Mouse (Mus musculus) forebrain, embryonic 11.5 days (tissue): ENCODE data around the gene Scrn2. TPM values are rescaled to one million over a fixed set of nuclear protein-coding genes. Genes with fewer than 3 reads are reported as not detected.

Source experiments
- ATAC-seq: fragments of 200-750 bp; cut with Nextera tagmentation; replicated peaks from 2 replicates; pipeline ENCODE4 v1.8.0; 2017; ENCODE audit warnings: moderate TSS enrichment; ENCODE audit not compliant: low FRiP score
- DNase-seq: peaks from one replicate; pipeline ENCODE4 v3.0.0-alpha.2; 2017; ENCODE audit warnings: low spot score
- H3K27ac ChIP-seq: fragments of 300-500 bp; sonication (generic); 2 replicates; pipeline ENCODE4 v1.5.1; 2014; ENCODE audit warnings: low read depth, low read length
- H3K27me3 ChIP-seq: fragments of 300-500 bp; sonication (generic); 2 replicates; pipeline ENCODE4 v1.6.1; 2014; ENCODE audit warnings: mild to moderate bottlenecking, low read length, mixed read lengths; ENCODE audit not compliant: control insufficient read depth, insufficient read depth
- H3K36me3 ChIP-seq: fragments of 300-500 bp; sonication (generic); 2 replicates; pipeline ENCODE4 v1.6.1; 2014; ENCODE audit warnings: mild to moderate bottlenecking, low read length, moderate library complexity, mixed read lengths; ENCODE audit not compliant: control insufficient read depth, insufficient read depth
- H3K4me1 ChIP-seq: fragments of 300-500 bp; sonication (generic); replicated peaks from 2 replicates; pipeline ENCODE4 v1.6.1; 2014; ENCODE audit warnings: low read length, mixed read lengths; ENCODE audit not compliant: control insufficient read depth, insufficient read depth
- H3K4me2 ChIP-seq: fragments of 300-500 bp; sonication (generic); 2 replicates; pipeline ENCODE4 v1.6.1; 2014; ENCODE audit warnings: low read depth, mild to moderate bottlenecking, low read length, moderate library complexity, mixed read lengths; ENCODE audit not compliant: severe bottlenecking
- H3K4me3 ChIP-seq: fragments of 300-500 bp; sonication (generic); 2 replicates; pipeline ENCODE4 v1.5.1; 2014; ENCODE audit warnings: low read depth, low read length
- H3K9ac ChIP-seq: fragments of 300-500 bp; sonication (generic); 2 replicates; pipeline ENCODE4 v1.6.1; 2014; ENCODE audit warnings: low read length
- H3K9me3 ChIP-seq: fragments of 300-500 bp; sonication (generic); 2 replicates; pipeline ENCODE4 v1.6.1; 2016; ENCODE audit warnings: low read length, mixed read lengths; ENCODE audit not compliant: control insufficient read depth
- WGBS: fragments of 180-500 bp; shearing (Covaris S2); extraction: QIAGEN DNeasy Blood & Tissue Kit; methylation state at CpG from one replicate; pipeline ENCODE4 v1.1.7; 2014; 5-methylcytosine and 5-hydroxymethylcytosine counted together
- polyA plus RNA-seq: library from polyadenylated mRNA; unstranded; fragments of >200 nt; fragmentation: Nextera tagmentation; extraction: Ambion mirVana; gene quantifications from 2 replicates; pipeline ENCODE4 v1.2.1, GENCODE M21; 2014

Gene Scrn2
- polyA plus RNA-seq, result 31.2 and 31.6 TPM in 2 replicates

GRCm38 (mm10) chr11:97029686-97030417 lies at the start of gene Scrn2:
TSS of gene Scrn2 (plus strand) at chr11:97029938.
- DNase-seq (peak; percentile 95), ATAC-seq (peak; percentile 49; the same call in 1 of the 2 replicates)
- Histone ChIP-seq H3K4me3 (peak within 1 kb of the TSS; percentile 62), H3K27ac (peak within 1 kb of the TSS; percentile 50; the same call in 1 of the 2 replicates), H3K27me3 (peaks cover 6% of the 10 kb centered on the region; the same call in 1 of the 2 replicates), H3K4me2 (peak within 1 kb of the TSS; percentile 84), H3K4me1 (peaks cover 12% of the 10 kb centered on the region), H3K36me3 (no peaks in the 10 kb centered on the region; the same call in 1 of the 2 replicates), H3K9me3 (no peaks in the 10 kb centered on the region), H3K9ac (peak within 1 kb of the TSS; percentile 88)
- WGBS, result 2% methylated on average over 25 of the region's 25 CpGs

- ATAC-seq, result no peak
Measured at GRCm38 (mm10) chr11:96980021-96980420, 49.7 kb upstream of the Scrn2 start.

GRCm38 (mm10) chr11:96981461-96981860 lies 48.3 kb upstream of the Scrn2 start:
- H3K4me3 ChIP-seq, result no peak overlapping the region
- ATAC-seq (no peak), DNase-seq (no peak)
- no peaks in the 10 kb centered on the region for H3K9me3 ChIP-seq
- 76% methylated on average over 15 of the region's 15 CpGs for WGBS
- H3K36me3 ChIP-seq, result no peaks in the 10 kb centered on the region
- peaks cover 5% of the 10 kb centered on the region; the same call in 1 of the 2 replicates for H3K4me1 ChIP-seq
- H3K4me2 ChIP-seq, result no peak overlapping the region
- no peak overlapping the region for H3K27ac ChIP-seq
- peaks cover 4% of the 10 kb centered on the region; the same call in 1 of the 2 replicates for H3K27me3 ChIP-seq
- H3K9ac ChIP-seq, result no peak overlapping the region

More at GRCm38 (mm10) chr11:96980021-96980420, 49.7 kb upstream of the Scrn2 start:
- H3K9ac ChIP-seq, result no peak overlapping the region
- peaks cover 10% of the 10 kb centered on the region for H3K4me1 ChIP-seq
- H3K9me3 ChIP-seq, result no peaks in the 10 kb centered on the region
- H3K4me2 ChIP-seq, result no peak overlapping the region
- H3K27me3 ChIP-seq, result 0 out of 2 replicates have a peak, but pooled peaks cover under 1% of the 10 kb centered on the region
- DNase-seq, result no peak
- H3K27ac ChIP-seq, result no peak overlapping the region
- H3K4me3 ChIP-seq, result no peak overlapping the region
- H3K36me3 ChIP-seq, result no peaks in the 10 kb centered on the region
- 79% methylated on average over 5 of the region's 5 CpGs for WGBS

- 6% methylated on average over 7 of the region's 7 CpGs for WGBS
- H3K36me3 ChIP-seq, result no peaks in the 10 kb centered on the region
- H3K27ac ChIP-seq, result no peak overlapping the region
- H3K27me3 ChIP-seq, result peaks cover 4% of the 10 kb centered on the region; the same call in 1 of the 2 replicates
- peaks cover 3% of the 10 kb centered on the region; the same call in 1 of the 2 replicates for H3K4me1 ChIP-seq
- no peak overlapping the region for H3K9ac ChIP-seq
- H3K4me2 ChIP-seq, result no peak overlapping the region
- no peak for ATAC-seq
- DNase-seq, result peak; percentile 88
- H3K4me3 ChIP-seq, result no peak overlapping the region
- no peaks in the 10 kb centered on the region for H3K9me3 ChIP-seq
Measured at GRCm38 (mm10) chr11:96982355-96982754, 47.4 kb upstream of the Scrn2 start.

DNA sequence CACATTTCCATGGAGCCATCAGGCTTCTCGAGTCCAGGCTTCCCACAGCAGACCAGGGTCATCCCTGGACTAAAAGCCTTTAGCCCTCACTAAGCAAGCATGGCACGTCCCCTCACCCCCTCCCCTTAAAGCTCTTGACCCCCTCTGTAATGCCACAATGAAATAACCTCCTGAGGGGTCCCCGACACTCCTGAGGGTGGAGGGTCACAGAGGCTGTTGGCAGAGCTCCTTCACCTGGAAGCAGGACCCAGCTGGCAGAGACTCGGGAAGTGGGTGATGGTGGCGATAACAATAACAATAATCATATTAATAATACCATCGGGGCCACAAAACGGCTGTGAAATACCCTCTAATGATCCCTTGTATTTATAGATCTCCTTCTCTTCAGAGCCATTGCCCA lies 46.9 kb upstream of the Scrn2 start, which contains the start of gene Sp2:
Gene Sp2 (minus strand): TSS at position 101 of the 400 bp plus-strand sequence.
- Histone ChIP-seq H3K27ac (no peak within 1 kb of the TSS), H3K9me3 (no peaks in the 10 kb centered on the region), H3K27me3 (peaks cover 7% of the 10 kb centered on the region; the same call in 1 of the 2 replicates), H3K36me3 (no peaks in the 10 kb centered on the region), H3K4me1 (peaks cover 6% of the 10 kb centered on the region; the same call in 1 of the 2 replicates), H3K4me2 (no peak within 1 kb of the TSS), H3K4me3 (no peak within 1 kb of the TSS), H3K9ac (no peak within 1 kb of the TSS)
- ATAC-seq (no peak), DNase-seq (no peak)
- 77% methylated on average over 7 of the region's 7 CpGs for WGBS

- Histone ChIP-seq H3K4me2 (no peak overlapping the region), H3K9me3 (no peaks in the 10 kb centered on the region; the same call in 1 of the 2 replicates), H3K27ac (no peak overlapping the region), H3K9ac (no peak overlapping the region), H3K36me3 (no peaks in the 10 kb centered on the region), H3K4me1 (peaks cover 5% of the 10 kb centered on the region; the same call in 1 of the 2 replicates), H3K4me3 (no peak overlapping the region), H3K27me3 (peaks cover 7% of the 10 kb centered on the region; the same call in 1 of the 2 replicates)
- ATAC-seq (no peak), DNase-seq (no peak)
- 19% methylated on average over 4 of the region's 4 CpGs for WGBS
Measured at GRCm38 (mm10) chr11:96984903-96985302, 44.8 kb upstream of the Scrn2 start.

GRCm38 (mm10) chr11:96986463-96986862 lies 43.3 kb upstream of the Scrn2 start:
- no peak for DNase-seq
- H3K36me3 ChIP-seq, result no peaks in the 10 kb centered on the region
- H3K9ac ChIP-seq, result no peak overlapping the region
- no peaks in the 10 kb centered on the region; the same call in 1 of the 2 replicates for H3K9me3 ChIP-seq
- no peak for ATAC-seq
- no peak overlapping the region for H3K4me3 ChIP-seq
- WGBS, result 64% methylated on average over 3 of the region's 3 CpGs
- peaks cover 7% of the 10 kb centered on the region; the same call in 1 of the 2 replicates for H3K27me3 ChIP-seq
- H3K4me2 ChIP-seq, result no peak overlapping the region
- H3K27ac ChIP-seq, result no peak overlapping the region
- peaks cover 5% of the 10 kb centered on the region; the same call in 1 of the 2 replicates for H3K4me1 ChIP-seq

- peaks cover 5% of the 10 kb centered on the region; the same call in 1 of the 2 replicates for H3K4me1 ChIP-seq
- peak overlapping the region; percentile 18 for H3K4me3 ChIP-seq
- DNase-seq (peak; percentile 55), ATAC-seq (no peak)
- no peak overlapping the region for H3K27ac ChIP-seq
- no peaks in the 10 kb centered on the region for H3K36me3 ChIP-seq
- peak overlapping the region; percentile 32 for H3K9ac ChIP-seq
- H3K9me3 ChIP-seq, result no peaks in the 10 kb centered on the region; the same call in 1 of the 2 replicates
- peak overlapping the region; percentile 62 for H3K4me2 ChIP-seq
- H3K27me3 ChIP-seq, result peaks cover 7% of the 10 kb centered on the region; the same call in 1 of the 2 replicates
- 6% methylated on average over 31 of the region's 31 CpGs for WGBS
Measured at GRCm38 (mm10) chr11:96987873-96988655, 41.7 kb upstream of the Scrn2 start.
